Mouse (Mus musculus) embryonic fibroblast, embryonic 13.5 days (primary cell): ENCODE measurements around the gene Prdx3. TPM values are rescaled to one million over a fixed set of nuclear protein-coding genes. Genes with fewer than 3 reads are reported as not detected.
"Not testable (repeated sequence)": the region's sequence is repeated elsewhere in the genome, so short reads cannot be mapped to it uniquely, and the experiment has no call there.

Source experiments
- H3K27ac ChIP-seq: 2 replicates; pipeline ENCODE4 v1.5.1; 2012; ENCODE audit warnings: low read length, control low read depth, inconsistent platforms; ENCODE audit not compliant: insufficient read depth
- H3K4me1 ChIP-seq: 2 replicates; pipeline ENCODE4 v1.6.1; 2011; ENCODE audit warnings: low read length; ENCODE audit not compliant: control insufficient read depth, insufficient read depth
- H3K4me3 ChIP-seq: 2 replicates; pipeline ENCODE4 v1.5.1; 2011; ENCODE audit warnings: mild to moderate bottlenecking, control low read depth, low read length; ENCODE audit not compliant: insufficient read depth
- CTCF ChIP-seq: IDR thresholded peaks from 2 replicates; pipeline ENCODE4 v1.5.1; 2011; ENCODE audit warnings: mild to moderate bottlenecking, control low read depth, low read length, moderate library complexity, borderline replicate concordance; ENCODE audit not compliant: insufficient read depth
- POLR2A ChIP-seq: IDR thresholded peaks from 2 replicates; pipeline ENCODE4 v1.6.1; 2011; ENCODE audit warnings: low read depth, mild to moderate bottlenecking, control low read depth, low read length, moderate library complexity
- polyA plus RNA-seq: library from polyadenylated mRNA; stranded (reverse); fragments of >200 nt; gene quantifications from 2 replicates; pipeline ENCODE4 v1.2.4, GENCODE M21; 2011; ENCODE audit warnings: low read depth; ENCODE audit not compliant: missing spikeins, insufficient read length

Prdx3 gene
- polyA plus RNA-seq, 1 experiment: 114 TPM

GRCm38 (mm10) chr19:60871366-60871765, 3.0 kb downstream of the Prdx3 start:
- TF ChIP-seq CTCF: no peak
- TF ChIP-seq POLR2A: no peak
- Histone ChIP-seq H3K4me3 (no peak overlapping the region), H3K4me1 (peaks cover 3% of the 10 kb centered on the region; the same call in 1 of the 2 replicates), H3K27ac (no peak overlapping the region)

- no peak overlapping the region for H3K27ac ChIP-seq
- peaks cover 3% of the 10 kb centered on the region; the same call in 1 of the 2 replicates for H3K4me1 ChIP-seq
- no peak for TF ChIP-seq POLR2A
- no peak for TF ChIP-seq CTCF
- H3K4me3 ChIP-seq: no peak overlapping the region
These were observed 3.9 kb downstream of the Prdx3 start for GRCm38 (mm10) chr19:60870489-60870888.

- H3K4me1 ChIP-seq, H3K4me3 ChIP-seq, H3K27ac ChIP-seq: not testable (repeated sequence)
These were observed 8.2 kb downstream of the Prdx3 start for GRCm38 (mm10) chr19:60866169-60866568.

GRCm38 (mm10) chr19:60860868-60861700, 13.3 kb downstream of the Prdx3 start, which contains the start of gene Sfxn4:
Gene Sfxn4, minus strand, starts transcription at chr19:60861479.
- TF ChIP-seq POLR2A: peak; percentile 87
- no peak for TF ChIP-seq CTCF
- Histone ChIP-seq H3K4me1 (peaks cover 2% of the 10 kb centered on the region; the same call in 1 of the 2 replicates), H3K27ac (peak within 1 kb of the TSS; percentile 76), H3K4me3 (peak within 1 kb of the TSS; percentile 50)

GRCm38 (mm10) chr19:60845731-60846130, 28.6 kb downstream of the Prdx3 start:
- Histone ChIP-seq H3K4me1 (peaks cover 3% of the 10 kb centered on the region), H3K27ac (no peak overlapping the region), H3K4me3 (no peak overlapping the region)
- no peak for TF ChIP-seq POLR2A
- TF ChIP-seq CTCF: no peak

- TF ChIP-seq POLR2A: no peak
- no peak for TF ChIP-seq CTCF
- Histone ChIP-seq H3K4me1 (peaks cover 3% of the 10 kb centered on the region), H3K27ac (no peak overlapping the region), H3K4me3 (no peak overlapping the region)
These were observed 31.0 kb downstream of the Prdx3 start for GRCm38 (mm10) chr19:60843324-60843723.

- Histone ChIP-seq H3K4me1 (no peaks in the 10 kb centered on the region), H3K4me3 (no peak overlapping the region), H3K27ac (no peak overlapping the region)
- peak; percentile 60; the same call in 1 of the 2 replicates for TF ChIP-seq CTCF
- no peak for TF ChIP-seq POLR2A
These were observed 36.6 kb downstream of the Prdx3 start for GRCm38 (mm10) chr19:60837747-60838146.

GRCm38 (mm10) chr19:60818677-60819076, 55.7 kb downstream of the Prdx3 start:
- Histone ChIP-seq H3K4me3 (no peak overlapping the region), H3K27ac (no peak overlapping the region), H3K4me1 (no peaks in the 10 kb centered on the region)
- TF ChIP-seq CTCF (no peak), POLR2A (no peak)

Other genes starting within 250 kb of the Prdx3 start
- 3.5 and 4.1 TPM in 2 replicates for gene Nanos1, start 118.6 kb downstream of the Prdx3 start, polyA plus RNA-seq
- 303 and 321 TPM in 2 replicates for gene Eif3a, start 83.9 kb downstream of the Prdx3 start, polyA plus RNA-seq
- gene Fam45a, start 63.0 kb downstream of the Prdx3 start, polyA plus RNA-seq: 42.2 and 55.9 TPM in 2 replicates
- 3.1 and 6.2 TPM in 2 replicates for gene Sfxn4, start 13.1 kb downstream of the Prdx3 start, polyA plus RNA-seq
- 10.8 and 11.9 TPM in 2 replicates for gene Grk5, start 15.2 kb upstream of the Prdx3 start, polyA plus RNA-seq